Mouse (Mus musculus): Measurements from ENCODE around the gene Zdhhc5. TPM values are rescaled to one million over a fixed set of nuclear protein-coding genes. Genes with fewer than 3 reads are reported as not detected.
A peak's percentile ranks its signal among the peaks of the same experiment; 100 is the strongest.

The Zdhhc5 gene
- polyA plus RNA-seq, 1 experiment from 2014 or later, result 13.4 TPM

GRCm38 (mm10) chr2:84638428-84639220 is 76.4 kb downstream of the Zdhhc5 start:
- DNase-seq, result no peak
- no peak for TF ChIP-seq CTCF (IDR thresholded peaks at IDR 0.05; ENCODE audit: low read depth)
- TF ChIP-seq EP300 (IDR thresholded peaks at IDR 0.05; ENCODE audit: low read depth), result 0 out of 2 replicates have a peak, but pooled peaks have one; percentile 10
- no peak overlapping the region for H3K4me3 ChIP-seq (ENCODE audit: low read depth, low read length)
- ATAC-seq, result no peak
- peaks cover 64% of the 10 kb centered on the region for H3K4me1 ChIP-seq (ENCODE audit: insufficient read depth)
- H3K4me2 ChIP-seq (ENCODE audit: low read depth, low read length), result no peak overlapping the region
- H3K36me3 ChIP-seq (replicated peaks; ENCODE audit: insufficient read depth, low read length), result no peaks in the 10 kb centered on the region
- H3K27me3 ChIP-seq (ENCODE audit: insufficient read depth, low read length), result no peaks in the 10 kb centered on the region
- WGBS (ENCODE audit: insufficient replicate concordance), result 28% methylated on average over 5 of the region's 5 CpGs
- peak overlapping the region; percentile 52 for H3K27ac ChIP-seq (ENCODE audit: low read depth)
- no peaks in the 10 kb centered on the region for H3K9me3 ChIP-seq (ENCODE audit: low read length)
- no peak overlapping the region for H3K9ac ChIP-seq (replicated peaks)

MicroRNAs within 50 kb of the gene (microRNA counts, 519-probe panel; counts per million panel counts)
- 8,435 counts per million, percentile 95 among the panel's probes with 10 or more counts for microRNA mmu-miR-130a

Small RNA genes lying within 50 kb of the gene (microRNA-seq; reads per million reads assigned to microRNA genes)
- gene Mir130a, result 19,730 reads per million, percentile 96 among the genes with 10 or more reads in this experiment

Other genes with a start within 250 kb of the Zdhhc5 start
- gene Tfpi, start 238.4 kb downstream of the Zdhhc5 start, polyA plus RNA-seq (2015; fragmentation: Nextera tagmentation; extraction: Ambion mirVana), result 12.2 and 15.2 TPM in 2 replicates
- 9.0 and 9.5 TPM in 2 replicates for gene Ctnnd1, start 64.4 kb downstream of the Zdhhc5 start, polyA plus RNA-seq (2015; fragmentation: Nextera tagmentation; extraction: Ambion mirVana)
- gene Btbd18, start 56.1 kb downstream of the Zdhhc5 start, polyA plus RNA-seq (2015; fragmentation: Nextera tagmentation; extraction: Ambion mirVana), result not detected in 2 replicates
- 53.6 and 57.6 TPM in 2 replicates for gene Selenoh, start 44.4 kb downstream of the Zdhhc5 start, polyA plus RNA-seq (2015; fragmentation: Nextera tagmentation; extraction: Ambion mirVana)
- gene Gm28635, start 37.1 kb downstream of the Zdhhc5 start, polyA plus RNA-seq (2015; fragmentation: Nextera tagmentation; extraction: Ambion mirVana), result not detected in 2 replicates
- gene Med19, start 36.8 kb downstream of the Zdhhc5 start, polyA plus RNA-seq (2015; fragmentation: Nextera tagmentation; extraction: Ambion mirVana), result 12.7 and 13.2 TPM in 2 replicates
- 55.9 and 60.6 TPM in 2 replicates for gene Tmx2, start 36.0 kb downstream of the Zdhhc5 start, polyA plus RNA-seq (2015; fragmentation: Nextera tagmentation; extraction: Ambion mirVana)
- gene Clp1, start 12.2 kb upstream of the Zdhhc5 start, polyA plus RNA-seq (2015; fragmentation: Nextera tagmentation; extraction: Ambion mirVana), result 31.7 and 32.1 TPM in 2 replicates
- 18.4 and 20.9 TPM in 2 replicates for gene Ypel4, start 18.9 kb upstream of the Zdhhc5 start, polyA plus RNA-seq (2015; fragmentation: Nextera tagmentation; extraction: Ambion mirVana)
- gene Gm19426, start 28.5 kb upstream of the Zdhhc5 start, polyA plus RNA-seq (2015; fragmentation: Nextera tagmentation; extraction: Ambion mirVana), result 1.2 and 1.3 TPM in 2 replicates
- 344 and 356 TPM in 2 replicates for gene Serping1, start 60.3 kb upstream of the Zdhhc5 start, polyA plus RNA-seq (2015; fragmentation: Nextera tagmentation; extraction: Ambion mirVana)
- gene Ube2l6, start 83.6 kb upstream of the Zdhhc5 start, polyA plus RNA-seq (2015; fragmentation: Nextera tagmentation; extraction: Ambion mirVana), result 276 and 305 TPM in 2 replicates
- gene Smtnl1, start 107.5 kb upstream of the Zdhhc5 start, polyA plus RNA-seq (2015; fragmentation: Nextera tagmentation; extraction: Ambion mirVana), result 0.15 and 0.98 TPM in 2 replicates
- gene Timm10, start 111.8 kb upstream of the Zdhhc5 start, polyA plus RNA-seq (2015; fragmentation: Nextera tagmentation; extraction: Ambion mirVana), result 59.8 and 63.9 TPM in 2 replicates
- 67.8 and 74.2 TPM in 2 replicates for gene Slc43a1, start 123.7 kb upstream of the Zdhhc5 start, polyA plus RNA-seq (2015; fragmentation: Nextera tagmentation; extraction: Ambion mirVana)
- gene Rtn4rl2, start 171.5 kb upstream of the Zdhhc5 start, polyA plus RNA-seq (2015; fragmentation: Nextera tagmentation; extraction: Ambion mirVana), result 0.14 and 0.31 TPM in 2 replicates
- gene Slc43a3, start 221.4 kb upstream of the Zdhhc5 start, polyA plus RNA-seq (2015; fragmentation: Nextera tagmentation; extraction: Ambion mirVana), result 45.5 and 48.5 TPM in 2 replicates

All from liver, postnatal 0 days (tissue).